Mouse (Mus musculus) ES-E14 (cell line): Measurements from ENCODE around the gene Sqstm1.

Source experiments
- MAFK ChIP-seq: IDR thresholded peaks from 2 replicates; pipeline ENCODE4 v1.6.1; 2014; ENCODE audit warnings: mild to moderate bottlenecking, low read depth, low read length, inconsistent platforms; ENCODE audit not compliant: insufficient read depth
- ZC3H11A ChIP-seq: IDR thresholded peaks from 2 replicates; pipeline ENCODE4 v1.6.1; 2012; ENCODE audit warnings: low read depth, mild to moderate bottlenecking, inconsistent platforms, low read length, borderline replicate concordance

DNA sequence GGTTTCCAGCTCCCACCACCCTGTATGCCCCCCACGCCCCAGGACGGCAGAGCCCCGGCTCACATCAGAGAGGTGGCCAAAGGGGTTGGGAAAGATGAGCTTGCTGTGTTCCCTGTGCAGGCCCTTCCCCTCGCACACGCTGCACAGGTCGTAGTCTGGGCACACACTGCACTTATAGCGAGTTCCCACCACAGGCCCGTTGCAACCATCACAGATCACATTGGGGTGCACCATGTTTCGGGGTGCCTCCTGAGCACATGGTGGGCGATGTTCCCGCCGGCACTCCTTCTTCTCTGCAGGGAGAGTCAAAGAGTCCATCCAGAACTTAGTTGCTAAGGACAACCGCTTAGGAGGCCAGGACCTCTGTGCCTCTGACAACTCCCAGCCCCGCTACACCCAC, 3.3 kb downstream of the Sqstm1 start:
- no peak for TF ChIP-seq MAFK
- TF ChIP-seq ZC3H11A, result no peak
